Mouse (Mus musculus): ENCODE measurements around the gene Tmsb4x.

DNA sequence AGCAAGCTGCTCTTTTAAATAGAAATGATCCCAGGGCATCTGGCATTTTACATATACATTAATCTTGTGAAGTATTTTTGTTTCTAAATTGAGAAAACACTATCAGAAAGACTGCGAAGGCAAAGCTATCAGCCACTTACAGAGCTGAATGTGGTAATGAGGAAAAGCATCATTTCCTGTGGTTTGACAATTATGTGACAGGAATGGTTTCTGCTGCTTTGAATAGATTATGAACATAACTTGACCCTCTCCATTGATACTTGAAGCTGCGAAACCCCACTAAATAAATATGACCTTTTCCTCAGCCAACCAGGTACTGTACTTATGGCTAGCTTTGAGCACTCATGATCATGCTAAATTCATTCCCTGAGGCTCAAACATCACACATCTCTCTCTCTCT lies 7.8 kb downstream of the Tmsb4x start:
- no peak for TF ChIP-seq CTCF (conservative IDR thresholded peaks at IDR 0.05; ENCODE audit: low read length)
- no peak for TF ChIP-seq NANOG (IDR thresholded peaks at IDR 0.05; ENCODE audit: borderline replicate concordance, low read length)
